In the genomic region with DNA sequence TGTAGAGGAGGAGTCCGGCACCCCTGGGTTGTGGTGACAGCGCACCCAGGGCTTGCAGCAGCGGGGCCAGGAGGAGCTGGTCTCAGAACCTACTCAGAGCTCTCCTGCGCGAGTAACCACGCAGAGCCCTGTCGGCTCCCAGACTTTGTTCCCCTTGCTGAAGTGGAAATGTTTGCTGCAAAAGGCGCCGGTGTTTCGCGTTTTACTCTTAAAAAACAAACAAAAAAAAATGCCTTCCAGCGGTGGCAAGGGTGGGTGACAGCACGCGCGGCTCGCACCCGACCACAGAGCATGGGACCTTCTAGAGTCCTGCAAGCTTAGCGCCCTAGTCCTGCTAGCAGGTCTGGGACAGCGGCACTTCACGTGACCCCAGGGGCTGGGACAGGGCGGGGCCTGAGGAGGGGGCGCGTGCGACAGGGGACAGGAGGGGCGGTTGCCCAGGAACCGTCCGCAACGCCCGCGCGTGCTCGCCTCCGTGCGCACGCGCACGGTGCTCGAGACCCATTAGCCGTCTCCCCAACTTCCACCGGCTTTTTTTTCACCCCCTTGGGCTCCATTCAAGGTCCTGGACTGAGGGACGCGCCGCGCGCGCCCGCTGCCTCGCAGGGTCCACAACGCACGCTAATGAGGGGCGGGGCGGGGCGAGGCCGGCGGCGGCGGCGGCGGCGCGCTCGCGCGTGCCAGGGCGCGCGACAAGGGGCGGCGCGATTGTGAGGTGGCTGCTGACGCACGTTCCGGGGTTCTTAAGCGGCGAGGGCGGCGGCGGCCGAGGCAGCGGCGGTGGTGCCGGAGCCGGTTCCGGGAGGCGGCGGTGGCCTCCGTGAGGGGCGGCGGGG, we compare ENCODE assay signal across 7 mouse cellular contexts. TPM values are rescaled to one million over a fixed set of nuclear protein-coding genes. Genes with fewer than 3 reads are reported as not detected.
DNase-seq lines count a peak whose midpoint lies in the region; ATAC-seq lines count a peak whose summit lies in the region.

Cpeb2 (plus strand) TSS at position 691 of the 836 bp plus-strand sequence.

- under 1% methylated on average over 65 of the region's 89 CpGs for WGBS in limb, embryonic 11.5 days
- under 1% methylated on average over 86 of the region's 89 CpGs for WGBS in midbrain, embryonic 14.5 days

- H3K27me3 ChIP-seq in limb, embryonic 11.5 days (ENCODE audit: control insufficient read depth, insufficient read depth, low read length), result no peaks in the 10 kb centered on the region
- no peaks in the 10 kb centered on the region for H3K27me3 ChIP-seq in midbrain, embryonic 14.5 days (ENCODE audit: control insufficient read depth, insufficient read depth, low read length)

- H3K4me3 ChIP-seq in limb, embryonic 11.5 days (ENCODE audit: low read depth, low read length), result peak within 1 kb of the TSS; percentile 84
- H3K4me3 ChIP-seq in midbrain, embryonic 14.5 days (replicated peaks; ENCODE audit: low read depth, low read length), result peak within 1 kb of the TSS; percentile 98

- peak within 1 kb of the TSS; percentile 58; the same call in 1 of the 2 replicates for H3K27ac ChIP-seq in limb, embryonic 11.5 days (replicated peaks; ENCODE audit: low read depth, low read length)
- H3K27ac ChIP-seq in midbrain, embryonic 14.5 days (replicated peaks; ENCODE audit: low read depth, low read length), result peak within 1 kb of the TSS; percentile 100

- no peaks in the 10 kb centered on the region for H3K4me1 ChIP-seq in limb, embryonic 11.5 days (ENCODE audit: control insufficient read depth, insufficient read depth, low read length)
- H3K4me1 ChIP-seq in midbrain, embryonic 14.5 days (ENCODE audit: control insufficient read depth, insufficient read depth, low read length), result peaks cover 15% of the 10 kb centered on the region; the same call in 1 of the 2 replicates

- ATAC-seq in limb, embryonic 11.5 days (ENCODE audit: insufficient number of reproducible peaks, low FRiP score, low TSS enrichment, low read depth), result peak; percentile 97
- ATAC-seq in midbrain, embryonic 14.5 days (ENCODE audit: low FRiP score, low TSS enrichment), result peak; percentile 90

- peak within 1 kb of the TSS; percentile 99 for H3K4me2 ChIP-seq in limb, embryonic 11.5 days (ENCODE audit: low read depth, severe bottlenecking)
- peak within 1 kb of the TSS; percentile 85 for H3K4me2 ChIP-seq in midbrain, embryonic 14.5 days (ENCODE audit: low read length)

- DNase-seq in adrenal gland, adult 8-10 months, result peak; percentile 97
- DNase-seq in embryo, embryonic 9.5 days (ENCODE audit: extremely low spot score), result peak; percentile 95
- DNase-seq in heart, adult 11 months, result peak; percentile 100
- DNase-seq in kidney, adult 18-20 months, result peak; percentile 96
- peak; percentile 93 for DNase-seq in limb, embryonic 11.5 days (ENCODE audit: low spot score)
- peak; percentile 97 for DNase-seq in midbrain, embryonic 14.5 days
- peak; percentile 91 to 95 for DNase-seq in spleen, adult 18-20 months

- H3K36me3 ChIP-seq in limb, embryonic 11.5 days (ENCODE audit: control insufficient read depth, insufficient read depth, low read length), result no peaks in the 10 kb centered on the region
- H3K36me3 ChIP-seq in midbrain, embryonic 14.5 days (ENCODE audit: control insufficient read depth, insufficient read depth, low read length), result no peaks in the 10 kb centered on the region

- peak within 1 kb of the TSS; percentile 81 for H3K9ac ChIP-seq in limb, embryonic 11.5 days (ENCODE audit: low read length)
- H3K9ac ChIP-seq in midbrain, embryonic 14.5 days (replicated peaks; ENCODE audit: low read length), result peak within 1 kb of the TSS; percentile 99

- no peaks in the 10 kb centered on the region for H3K9me3 ChIP-seq in limb, embryonic 11.5 days (ENCODE audit: control insufficient read depth, low read length)
- H3K9me3 ChIP-seq in midbrain, embryonic 14.5 days (ENCODE audit: control insufficient read depth, low read length), result no peaks in the 10 kb centered on the region

RNA-seq across cellular contexts. Expression of gene Cpeb2, which starts in this region (rescaled TPM):
- 10 to 100 TPM; 30.0 to 45.8 (median 34.7) TPM for total RNA-seq in adrenal gland, adult 8-10 months (2022)
- polyA plus RNA-seq in limb, embryonic 11.5 days (2014; fragmentation: Nextera tagmentation; extraction: Ambion mirVana), result 0.56 and 1.2 TPM in 2 replicates
- polyA plus RNA-seq in midbrain, embryonic 14.5 days (2014; fragmentation: Nextera tagmentation; extraction: Ambion mirVana), result 20.6 and 23.1 TPM in 2 replicates

Comparison
In these comparisons a context has a peak if more than half of its experiments do, and no peak if none do; other contexts are left out.
1. Peak in every context shown above with its lines: DNase-seq, ATAC-seq, H3K4me3 ChIP-seq and H3K27ac ChIP-seq.